Mouse (Mus musculus) common myeloid progenitor, adult 5-6 weeks (primary cell): ENCODE results near the gene Trp53rkb. TPM values are rescaled to one million over a fixed set of nuclear protein-coding genes. Genes with fewer than 3 reads are reported as not detected.

ENCODE experiments used
- ATAC-seq: replicated peaks from 2 replicates; pipeline ENCODE4 v1.8.0; 2016; ENCODE audit warnings: low read depth, mild to moderate bottlenecking, moderate TSS enrichment, inconsistent platforms; ENCODE audit not compliant: poor library complexity, severe bottlenecking
- total RNA-seq: library from RNA; stranded (forward); fragments of 200-1000, 187-1606 nt; gene quantifications from 2 replicates; pipeline ENCODE4 v1.2.3, GENCODE M21; 2017

Trp53rkb gene
- total RNA-seq: 0.50 and 1.6 TPM in 2 replicates

DNA sequence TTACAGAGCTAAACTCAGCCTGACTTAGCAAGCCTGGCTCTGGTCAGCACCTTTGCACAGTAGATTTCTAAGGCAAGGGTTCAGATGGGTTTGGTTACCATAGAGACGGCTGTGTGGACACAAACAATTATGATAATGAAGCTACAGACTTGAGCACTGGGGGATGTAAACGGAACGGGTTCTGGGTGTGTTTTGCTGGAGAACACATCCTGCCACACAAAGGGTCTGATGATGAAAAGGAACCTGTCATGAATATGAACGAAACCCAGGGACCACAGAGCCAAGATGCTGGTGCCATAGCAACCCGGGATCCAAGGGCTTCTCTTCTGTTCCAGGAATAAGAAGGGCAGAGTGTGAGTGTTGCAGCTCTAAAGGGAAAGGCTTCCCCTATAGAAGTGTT lies at the start of gene Trp53rkb:
Gene Trp53rkb (plus strand): TSS at position 177 of the 400 bp plus-strand sequence.
- ATAC-seq: no peak

DNA sequence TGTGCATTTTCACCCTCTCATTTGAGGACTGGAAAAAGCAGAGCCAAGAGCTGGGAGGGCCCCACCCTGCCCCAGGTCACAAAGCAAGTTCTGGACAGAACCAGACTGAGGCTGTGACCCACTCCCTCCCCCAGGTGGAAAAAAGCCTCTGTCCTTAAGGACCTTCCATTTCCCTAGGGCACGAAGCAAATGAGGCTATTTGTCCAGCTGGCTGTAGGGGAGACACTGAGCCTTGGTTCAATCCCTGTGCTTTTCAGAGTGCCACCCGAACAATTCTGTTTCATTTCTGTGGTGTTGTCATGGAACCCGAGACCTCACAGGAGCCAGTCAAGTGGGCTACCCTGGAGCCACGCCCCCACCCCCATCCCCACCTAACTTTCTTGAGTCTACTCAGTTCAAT lies 48.8 kb upstream of the Trp53rkb start:
- no peak for ATAC-seq

DNA sequence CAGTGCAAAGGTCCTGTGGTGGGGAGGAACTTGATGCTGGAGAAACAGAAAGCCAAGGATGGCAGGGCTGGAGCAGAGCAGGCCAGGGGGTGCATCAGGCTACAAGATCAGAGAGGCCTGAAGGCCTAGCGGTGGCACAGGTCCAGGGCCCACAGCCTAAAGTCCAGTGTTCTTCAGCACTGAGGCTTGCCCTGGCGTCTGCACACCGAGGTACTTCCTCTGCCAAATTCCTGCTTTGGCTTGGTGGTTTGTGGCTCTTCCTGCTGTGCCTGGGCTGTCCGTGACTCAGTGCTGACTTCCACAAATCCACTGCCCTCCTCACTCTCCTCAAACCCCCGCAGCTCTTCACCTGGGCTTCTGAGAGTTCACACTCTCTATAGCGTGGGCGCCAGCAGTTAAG lies 47.9 kb upstream of the Trp53rkb start:
- peak; percentile 62 for ATAC-seq

DNA sequence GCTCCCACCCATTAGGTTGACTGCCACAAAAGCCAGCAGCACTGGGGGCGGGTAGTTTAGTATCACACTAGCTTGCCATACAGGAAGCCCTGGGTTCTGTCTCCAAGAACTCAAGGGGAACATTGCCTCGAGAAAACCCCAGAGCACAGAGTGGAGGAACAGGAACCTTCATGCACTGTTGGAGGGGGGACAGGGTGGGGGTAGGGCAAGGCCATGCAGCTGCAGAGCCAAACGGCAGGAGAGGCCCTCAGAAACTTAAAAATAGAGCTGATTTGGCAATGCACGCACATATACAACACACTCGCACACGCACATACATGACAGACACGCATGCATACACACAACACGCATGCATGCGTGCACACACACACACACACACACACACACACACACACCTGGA lies 46.5 kb upstream of the Trp53rkb start:
- ATAC-seq: peak; percentile 83

DNA sequence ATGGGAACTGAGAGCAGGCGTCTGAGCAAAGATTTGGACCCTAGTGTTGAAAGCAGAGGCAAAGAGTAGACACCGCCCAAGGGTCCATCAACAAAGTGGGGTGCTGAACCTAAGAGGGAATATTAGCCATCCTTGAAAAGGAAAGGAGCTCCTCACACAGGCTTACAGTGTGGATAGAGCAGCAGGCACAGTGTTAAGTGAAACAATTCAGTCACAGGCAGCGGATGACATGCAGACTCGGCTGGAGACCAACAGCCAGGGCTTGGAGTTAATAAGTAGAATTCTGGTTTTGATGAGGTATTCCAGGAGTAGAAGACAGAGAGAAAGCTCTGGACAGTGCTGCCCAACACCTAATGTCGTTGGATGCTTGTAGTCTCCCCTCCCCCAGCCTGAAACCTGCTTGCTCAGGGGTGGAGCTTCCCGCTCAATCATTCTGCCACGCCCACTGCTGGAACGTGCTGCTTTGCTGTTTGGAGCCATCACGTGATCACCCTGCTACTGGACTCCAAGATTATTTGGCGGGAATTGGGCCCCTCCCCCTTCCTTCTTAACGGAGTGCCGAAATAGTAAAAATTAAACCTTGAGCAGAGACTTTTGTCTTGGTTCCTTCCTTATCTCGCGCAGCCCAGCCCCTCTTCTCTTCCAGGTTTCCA lies 45.9 kb upstream of the Trp53rkb start:
- ATAC-seq: peak; percentile 19; the same call in 1 of the 2 replicates

DNA sequence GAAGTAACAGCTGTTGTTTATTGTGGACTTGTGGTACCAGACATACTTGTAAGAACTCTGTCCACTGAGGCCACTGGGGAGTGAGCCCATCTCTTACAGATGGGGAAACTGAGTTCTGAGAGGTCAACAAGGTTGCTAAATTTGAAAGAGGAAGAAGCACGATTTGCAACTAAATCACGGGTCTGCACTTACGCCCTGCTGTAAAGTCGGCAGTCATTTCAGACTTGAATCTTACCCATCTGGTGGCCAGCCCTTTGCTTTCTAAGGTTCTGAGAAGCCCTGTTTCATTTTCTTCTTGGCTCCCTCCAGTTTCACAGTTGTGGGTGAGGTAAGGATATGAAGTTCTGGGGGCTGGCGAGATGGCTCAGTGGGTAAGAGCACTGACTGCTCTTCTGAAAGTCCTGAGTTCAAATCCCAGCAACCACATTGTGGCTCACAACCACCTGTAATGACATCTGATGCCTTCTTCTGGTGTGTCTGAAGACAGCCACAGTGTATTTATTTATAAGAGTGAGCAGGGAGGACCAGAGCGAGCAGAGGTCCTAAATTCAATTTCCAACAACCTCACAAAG lies 41.6 kb upstream of the Trp53rkb start:
- ATAC-seq: no peak

DNA sequence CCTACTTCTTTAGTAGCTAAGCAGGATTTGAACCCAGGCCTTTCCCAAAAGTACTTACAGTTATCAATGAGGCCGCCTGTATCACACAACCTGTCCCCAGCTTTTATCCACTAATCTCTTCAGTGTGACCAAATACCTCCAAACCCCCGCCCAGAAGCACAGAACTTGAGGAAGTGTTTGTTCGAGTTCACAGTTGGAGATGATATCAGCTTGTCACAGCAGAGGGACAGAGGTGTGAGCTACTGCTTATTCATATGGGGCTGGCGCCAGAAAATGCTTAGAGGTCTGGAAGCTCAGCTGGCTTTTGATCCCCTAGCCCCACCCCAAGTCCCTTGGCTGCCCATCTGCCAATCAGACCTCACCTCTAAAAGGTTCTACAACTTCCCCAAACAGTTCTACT lies 38.1 kb upstream of the Trp53rkb start:
- peak; percentile 46 for ATAC-seq

DNA sequence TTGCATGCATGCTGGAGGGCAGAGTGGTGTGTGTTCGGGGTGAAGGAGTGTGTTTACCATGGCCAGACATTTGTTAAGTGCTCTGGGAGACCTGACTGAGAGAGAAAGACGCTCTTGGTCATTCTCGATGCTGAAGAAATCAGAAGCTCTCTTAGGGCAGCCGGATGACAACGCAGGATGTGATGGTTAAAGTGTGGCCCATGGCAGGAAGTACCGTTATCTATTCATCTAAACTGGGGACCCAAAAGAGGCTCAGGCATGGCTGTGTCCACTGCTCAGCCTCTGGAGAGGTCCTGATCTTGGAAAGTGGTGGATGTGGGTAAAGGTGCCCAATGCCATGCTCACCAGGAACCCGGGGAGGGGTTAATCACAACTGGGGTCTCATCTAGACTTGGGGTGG lies 37.6 kb upstream of the Trp53rkb start:
- ATAC-seq: peak; percentile 54

DNA sequence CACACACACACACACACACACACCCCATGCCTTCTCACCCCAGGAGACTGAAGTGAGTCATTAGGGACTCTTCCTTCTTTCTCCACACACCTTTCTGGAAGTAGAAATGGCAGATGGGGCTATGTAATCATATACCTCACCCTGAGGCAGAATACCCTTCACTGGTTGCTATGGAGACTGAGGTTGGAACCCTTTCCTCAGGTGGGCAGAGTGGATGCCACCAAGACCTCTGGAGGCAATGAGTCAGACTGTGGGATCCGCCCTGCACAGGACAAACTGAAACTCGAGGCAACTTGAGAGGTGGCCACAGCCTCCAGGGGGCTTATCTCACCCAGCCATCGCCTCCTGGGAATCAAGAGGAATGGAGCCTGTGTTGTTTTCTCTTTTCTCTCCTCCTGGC lies 34.4 kb upstream of the Trp53rkb start:
- ATAC-seq: peak; percentile 27; the same call in 1 of the 2 replicates

DNA sequence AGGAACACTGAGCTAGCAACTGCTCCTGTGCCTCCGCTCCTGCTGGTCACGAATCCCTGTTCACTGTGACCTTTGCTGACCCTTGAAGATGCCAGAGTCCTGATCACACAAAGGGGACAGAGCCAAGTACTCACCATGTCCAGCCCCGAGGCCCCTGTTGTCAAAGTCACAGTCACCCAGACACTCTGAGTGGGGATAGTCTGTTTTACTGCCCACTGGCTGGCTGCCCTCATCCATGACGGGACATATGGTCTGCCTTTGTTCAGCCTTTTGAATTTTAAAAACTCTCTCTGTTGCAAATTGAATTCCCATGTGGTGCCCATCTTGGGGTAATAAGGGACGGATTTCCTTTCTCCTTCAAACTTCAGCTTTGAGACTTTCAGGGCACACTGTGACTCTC lies 28.3 kb upstream of the Trp53rkb start:
- no peak for ATAC-seq

DNA sequence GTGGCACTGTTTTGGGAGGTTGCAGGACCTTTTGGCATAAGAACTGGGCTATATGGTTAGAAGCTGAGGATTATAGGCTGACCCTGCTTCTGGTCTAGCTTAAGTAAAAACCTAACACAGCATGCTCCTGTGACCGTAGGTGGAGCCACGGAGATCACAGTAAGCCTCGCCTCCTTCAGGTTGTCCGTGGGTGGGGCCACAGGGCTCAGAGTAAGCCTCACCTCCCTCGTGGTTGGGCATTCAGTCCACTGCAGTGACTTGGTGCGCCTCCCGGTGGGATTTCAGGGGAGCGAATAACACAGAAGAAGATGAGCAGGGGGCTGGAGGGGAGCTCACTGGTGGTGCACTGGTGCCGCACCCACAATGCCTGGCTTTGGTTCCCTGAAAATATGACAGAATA lies 24.7 kb upstream of the Trp53rkb start:
- no peak for ATAC-seq

DNA sequence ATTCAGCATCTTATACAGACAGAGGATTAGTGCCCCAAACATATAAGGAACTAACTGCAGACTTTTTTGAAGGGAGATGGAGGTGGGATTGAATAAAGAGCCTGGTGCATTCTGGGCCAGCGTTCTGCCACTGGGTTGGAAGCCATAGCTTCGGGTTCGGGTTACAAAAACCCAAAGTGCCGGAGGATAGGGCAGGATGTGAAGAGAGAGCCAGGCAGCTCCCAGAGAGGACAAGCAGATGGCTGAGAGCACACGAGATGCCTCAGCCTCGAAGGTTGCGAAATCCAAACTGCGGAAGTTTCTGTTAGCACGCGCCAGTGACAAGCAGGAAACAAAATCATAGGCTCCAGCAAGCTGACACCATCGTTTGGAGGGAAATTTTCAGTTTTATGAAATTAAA lies 20.9 kb upstream of the Trp53rkb start:
- ATAC-seq: peak; percentile 78

DNA sequence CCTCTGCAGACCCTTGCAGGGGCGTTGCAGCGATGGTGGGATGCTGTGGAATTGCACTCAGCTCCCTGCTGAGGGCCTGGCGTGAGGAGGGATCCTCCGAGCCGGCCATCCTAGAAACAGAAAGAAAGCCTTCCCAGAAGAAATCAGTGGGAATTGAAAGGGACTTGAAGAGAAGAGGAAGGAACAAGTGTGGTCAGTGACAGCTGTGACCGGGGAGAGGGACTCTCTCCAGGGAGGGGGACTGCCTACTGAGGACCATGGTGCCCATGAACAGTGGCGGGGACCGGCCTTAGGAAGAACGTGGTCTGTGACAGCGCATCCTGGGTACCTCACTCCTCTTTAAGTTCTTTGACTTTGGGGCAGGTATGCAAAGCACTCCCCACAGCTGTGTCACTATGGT lies 18.7 kb upstream of the Trp53rkb start:
- no peak for ATAC-seq

DNA sequence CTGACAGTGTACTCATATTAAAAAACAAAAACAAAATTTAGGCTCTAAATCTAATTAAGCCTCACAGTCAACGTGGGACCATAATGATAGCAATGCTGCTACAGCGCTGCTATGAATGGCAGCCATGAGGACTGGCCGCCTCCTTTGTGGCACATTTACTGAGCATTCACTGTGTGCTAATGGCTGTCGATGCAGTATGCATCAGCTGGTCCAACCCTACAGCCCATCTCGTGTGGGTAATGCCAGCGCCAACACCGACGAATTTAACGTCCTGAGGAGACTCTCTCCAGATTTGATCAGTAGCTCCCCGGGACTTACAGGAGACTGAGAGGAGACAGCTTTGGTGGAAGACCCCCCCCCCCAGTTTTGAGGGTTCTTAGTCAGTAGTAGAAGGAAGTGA lies 18.1 kb upstream of the Trp53rkb start:
- no peak for ATAC-seq

DNA sequence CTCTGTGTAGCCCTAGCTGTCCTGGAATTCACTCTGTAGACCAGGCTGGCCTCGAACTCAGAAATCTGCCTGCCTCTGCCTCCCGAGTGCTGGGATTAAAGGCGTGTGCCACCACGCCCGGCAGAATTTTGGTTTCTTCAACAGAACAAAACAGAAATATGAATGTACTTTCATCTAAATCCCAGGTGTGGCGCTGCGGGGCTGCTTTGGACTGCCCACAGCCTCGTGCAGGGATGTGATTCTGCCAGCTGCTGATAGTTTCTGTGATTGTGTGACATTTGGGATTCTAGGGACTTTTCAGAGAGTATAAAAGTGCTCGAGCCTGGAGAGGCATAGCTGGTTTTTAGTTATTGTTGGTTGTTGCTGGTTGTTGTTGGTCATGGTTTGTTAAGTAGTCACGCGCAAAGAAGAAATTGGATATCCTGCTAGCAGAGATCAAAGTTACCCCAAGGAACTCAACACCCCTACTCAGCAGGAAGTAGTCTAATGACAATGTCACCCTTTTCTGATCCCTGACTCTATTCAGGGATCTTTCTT lies 16.9 kb upstream of the Trp53rkb start:
- ATAC-seq: no peak

DNA sequence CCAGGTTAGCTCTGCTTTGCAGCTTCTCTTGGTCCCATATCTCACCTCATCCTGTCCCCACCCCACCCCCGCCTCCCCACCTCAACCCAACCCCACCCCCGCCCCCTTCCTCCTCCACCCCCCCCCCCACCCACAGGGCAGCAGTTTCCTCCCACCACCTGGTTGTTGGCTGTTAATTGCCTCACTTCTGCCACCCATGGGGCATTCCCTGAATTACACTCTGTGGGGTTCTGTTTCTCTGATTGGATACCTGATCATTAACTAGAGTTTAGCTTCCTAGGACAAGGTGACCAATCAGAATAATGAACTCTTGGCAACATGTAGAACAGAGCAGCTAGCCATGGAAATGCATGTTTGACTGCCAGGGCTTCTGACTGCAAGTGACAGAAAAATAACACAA lies 16.1 kb upstream of the Trp53rkb start:
- no peak; the same call in 1 of the 2 replicates for ATAC-seq

DNA sequence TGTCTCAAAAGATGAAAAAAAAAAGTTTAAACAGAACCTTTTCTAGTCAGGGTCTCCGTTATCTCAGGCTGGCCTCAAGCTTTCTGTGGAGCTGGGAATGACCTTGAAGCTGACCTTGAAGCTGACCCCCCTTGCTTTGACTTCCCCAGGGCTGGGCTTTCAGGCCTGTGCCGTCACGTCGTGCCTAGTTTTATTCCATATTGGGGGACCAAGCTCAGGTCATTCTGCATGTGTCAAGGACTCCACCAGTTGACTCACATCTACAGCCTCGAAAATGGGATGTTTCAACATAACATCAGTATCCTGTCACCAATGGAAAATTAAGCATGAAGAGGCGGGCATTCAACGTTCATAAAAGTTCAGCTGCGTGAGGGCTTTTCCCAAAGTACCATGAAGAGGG lies 12.4 kb upstream of the Trp53rkb start:
- ATAC-seq: no peak

DNA sequence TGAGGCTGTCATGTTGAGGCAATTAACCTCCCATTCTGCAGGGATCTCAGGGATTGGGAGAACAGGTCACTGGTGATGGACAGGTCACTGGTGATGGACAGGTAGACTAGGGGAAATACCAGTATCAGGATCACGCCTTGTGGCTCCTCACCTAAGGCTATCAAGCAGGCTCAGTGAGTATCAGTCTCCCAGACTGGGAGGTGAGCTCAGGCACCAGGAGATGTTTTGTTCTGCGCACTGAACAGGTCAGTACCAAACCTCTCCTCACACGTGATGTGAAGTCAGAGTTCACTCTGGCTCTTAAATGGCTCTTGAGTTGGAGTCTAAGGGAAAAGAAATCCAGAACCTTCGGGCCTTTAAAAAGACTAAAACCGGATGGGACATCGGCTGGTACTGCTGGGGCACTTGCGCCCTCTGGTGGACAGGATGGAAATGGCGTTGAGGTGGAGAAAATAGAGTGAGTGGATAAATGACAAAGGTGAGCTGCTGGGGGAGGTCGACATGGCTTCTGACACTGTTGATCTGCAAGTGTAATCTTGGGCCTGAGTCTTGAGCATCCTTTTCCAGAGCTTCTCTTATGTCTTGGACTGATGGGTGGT lies 11.3 kb upstream of the Trp53rkb start:
- peak; percentile 76 for ATAC-seq

DNA sequence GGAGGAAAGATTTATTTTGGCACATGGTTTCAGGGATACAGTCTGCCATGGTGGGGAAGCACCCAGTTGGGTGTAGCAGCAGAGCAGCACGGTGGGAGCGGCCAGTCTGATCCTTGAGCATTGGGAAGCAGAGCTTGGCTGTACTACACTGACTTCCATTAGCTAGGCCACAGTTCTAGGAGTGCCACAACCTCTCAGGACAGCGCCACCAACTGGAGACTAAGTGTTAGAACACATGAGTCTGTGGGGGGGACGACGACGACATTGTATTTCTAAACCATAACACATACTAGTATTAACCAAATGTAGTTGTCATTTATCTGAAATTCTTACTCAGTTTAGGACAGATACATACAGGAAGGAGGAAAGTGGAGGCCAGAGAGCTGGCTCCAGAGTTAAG lies 8.0 kb upstream of the Trp53rkb start:
- no peak for ATAC-seq

DNA sequence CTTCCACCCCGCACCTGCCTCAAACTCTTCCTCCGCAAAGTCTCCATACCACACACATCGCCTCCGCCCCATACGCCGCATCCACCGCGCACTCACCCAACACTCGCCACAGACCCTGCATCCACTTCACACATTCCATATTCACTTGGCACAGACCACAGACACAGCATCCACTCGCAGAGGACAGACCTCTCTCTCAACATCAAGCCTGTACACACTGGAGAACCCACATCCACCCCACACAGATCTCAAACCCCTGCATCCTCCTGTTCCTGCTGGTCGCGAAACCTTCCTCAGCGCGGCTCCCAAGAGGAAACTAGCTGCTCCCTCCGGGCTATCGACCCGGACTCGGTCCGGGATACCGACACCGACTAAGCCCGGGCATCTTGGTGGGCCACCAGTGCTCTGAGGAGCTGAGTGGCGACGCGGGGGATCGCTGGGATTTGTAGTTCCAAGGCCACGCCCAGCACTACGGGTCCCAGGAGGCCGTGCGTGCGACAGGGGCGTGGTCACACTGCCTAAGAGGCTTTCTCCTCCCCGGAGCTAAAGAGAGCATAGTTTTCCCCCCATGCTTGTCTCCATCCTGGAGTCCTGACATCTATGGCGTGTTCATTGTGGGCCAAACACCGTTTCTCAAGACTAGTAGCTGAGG lies 5.9 kb upstream of the Trp53rkb start:
- ATAC-seq: peak; percentile 100

DNA sequence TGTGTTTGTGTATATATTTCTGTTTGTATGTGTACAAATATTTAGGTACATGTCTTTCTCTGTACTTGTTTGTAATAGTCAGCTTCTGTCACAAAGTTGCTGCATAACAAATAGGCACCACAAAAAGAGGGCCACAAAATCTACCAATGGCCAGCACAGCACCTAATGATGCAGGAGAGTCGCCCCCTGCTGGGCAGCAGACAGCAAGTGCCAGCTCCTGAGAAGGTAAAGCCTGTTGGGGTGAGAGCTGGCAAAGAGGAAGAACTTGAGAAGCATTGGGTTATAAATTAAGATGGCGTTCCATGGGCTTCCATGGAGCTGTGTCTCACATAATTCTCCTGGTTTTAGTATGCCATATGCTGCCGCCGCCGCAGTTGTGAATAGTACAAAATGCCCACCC lies 593 bp upstream of the Trp53rkb start:
- ATAC-seq: no peak
